Mouse (Mus musculus): ENCODE measurements around the gene Vmn1r78. TPM values are rescaled to one million over a fixed set of nuclear protein-coding genes. Genes with fewer than 3 reads are reported as not detected.
"Not testable (repeated sequence)": the region's sequence is repeated elsewhere in the genome, so short reads cannot be mapped to it uniquely, and the experiment has no call there.

Gene Vmn1r78
- polyA plus RNA-seq (2016; fragmentation: Nextera tagmentation; extraction: Ambion mirVana): not detected in 2 replicates

DNA sequence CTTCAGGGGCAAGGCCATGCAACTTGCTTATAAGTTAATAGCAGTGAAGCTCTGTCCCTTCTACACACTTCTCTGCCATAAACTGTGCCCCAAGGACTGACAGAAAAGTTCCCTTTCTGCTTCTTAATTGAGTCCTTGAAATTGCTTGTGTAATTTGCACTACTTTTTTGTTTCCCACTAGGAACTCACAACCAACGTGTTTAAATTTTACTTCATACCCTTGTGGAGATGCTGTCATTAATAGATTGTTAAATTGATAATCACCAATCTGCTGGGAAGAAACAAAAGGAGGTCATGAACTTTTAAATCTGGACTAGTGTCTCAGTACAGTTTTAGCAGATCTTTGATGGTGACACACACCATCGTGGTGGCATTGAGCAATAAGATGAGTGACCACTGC is at the start of gene Vmn1r78:
Gene Vmn1r78, plus strand, starts transcription at position 301 of the 400 bp plus-strand sequence.
- 76% methylated on average over 2 of the region's 2 CpGs for WGBS
- Histone ChIP-seq H3K9me3 (no peaks in the 10 kb centered on the region), H3K27ac (no peak within 1 kb of the TSS), H3K4me1 (replicated peaks) (no peaks in the 10 kb centered on the region), H3K36me3 (no peaks in the 10 kb centered on the region), H3K4me3 (no peak within 1 kb of the TSS), H3K27me3 (ENCODE audit: insufficient read depth, poor library complexity, severe bottlenecking) (no peaks in the 10 kb centered on the region)
- DNase-seq (ENCODE audit: low spot score): no peak

DNA sequence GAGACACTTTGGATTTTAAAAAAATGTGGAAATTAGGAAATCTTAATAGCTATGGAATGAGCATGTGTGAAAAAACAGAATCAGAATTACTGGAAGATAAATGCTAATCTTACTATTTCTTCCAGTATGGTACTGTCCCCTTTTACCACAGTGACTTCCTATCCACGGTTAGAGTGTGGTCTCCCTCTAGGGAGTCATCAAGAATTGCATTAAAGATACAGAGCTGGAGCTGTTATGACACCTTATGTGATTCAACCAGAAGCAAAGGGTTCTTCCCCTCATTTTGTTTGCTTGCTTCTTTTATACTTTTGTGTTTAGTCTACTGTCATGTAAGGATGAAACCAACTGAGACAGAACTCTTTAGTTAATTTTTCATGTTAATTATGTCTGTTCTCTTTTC is 6.4 kb downstream of the Vmn1r78 start:
- not testable (repeated sequence) for DNase-seq (ENCODE audit: low spot score); H3K4me3 ChIP-seq; H3K4me1 ChIP-seq (replicated peaks); H3K27me3 ChIP-seq (ENCODE audit: insufficient read depth, poor library complexity, severe bottlenecking); H3K27ac ChIP-seq; H3K9me3 ChIP-seq; H3K36me3 ChIP-seq
- WGBS: 55% methylated on average over 1 of the region's 1 CpGs

DNA sequence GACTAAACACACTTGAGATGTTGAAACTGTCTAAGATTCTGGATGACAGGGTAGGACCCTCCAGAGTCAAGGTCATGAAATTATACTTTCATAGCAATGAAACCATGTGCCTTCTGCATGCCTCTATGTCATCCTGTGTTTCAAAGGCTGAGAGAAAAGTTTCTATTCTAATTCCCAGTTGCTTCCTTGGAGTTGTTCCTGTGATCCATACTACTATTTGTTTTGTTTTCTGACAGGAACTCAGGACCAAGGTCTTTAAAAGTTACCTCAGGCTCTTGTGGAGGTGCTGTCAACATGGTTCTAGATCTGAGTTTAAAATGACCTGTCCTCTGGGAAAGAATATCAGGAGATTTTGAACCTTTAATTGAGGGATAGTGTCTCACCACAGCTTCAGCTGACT is 20.9 kb downstream of the Vmn1r78 start, which contains the start of gene Vmn1r79:
Gene Vmn1r79, plus strand, starts transcription at position 301 of the 400 bp plus-strand sequence.
- not testable (repeated sequence) for H3K4me3 ChIP-seq; H3K27me3 ChIP-seq (ENCODE audit: insufficient read depth, poor library complexity, severe bottlenecking); H3K9me3 ChIP-seq; H3K27ac ChIP-seq; H3K4me1 ChIP-seq (replicated peaks); DNase-seq (ENCODE audit: low spot score); H3K36me3 ChIP-seq

DNA sequence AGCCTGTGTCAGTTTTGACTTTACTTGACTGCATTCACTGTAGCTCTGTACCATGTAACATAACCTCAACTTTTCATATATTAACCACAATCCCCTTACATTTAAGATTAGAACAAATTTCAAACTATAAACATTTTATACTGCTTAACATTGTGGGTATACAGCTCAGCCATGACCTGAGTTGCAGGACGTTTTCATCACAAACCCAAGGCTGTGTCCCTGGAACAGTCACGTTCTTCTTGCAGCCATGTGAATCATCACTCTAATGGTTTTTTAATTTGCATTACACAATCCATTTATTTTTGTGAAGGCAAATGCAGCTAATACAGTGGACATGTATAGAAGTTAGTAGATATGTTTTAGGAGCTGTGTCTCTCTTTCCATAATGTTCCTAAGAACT is 22.9 kb downstream of the Vmn1r78 start:
- not testable (repeated sequence) for H3K9me3 ChIP-seq; H3K4me3 ChIP-seq; DNase-seq (ENCODE audit: low spot score); H3K27ac ChIP-seq; H3K27me3 ChIP-seq (ENCODE audit: insufficient read depth, poor library complexity, severe bottlenecking); H3K36me3 ChIP-seq; H3K4me1 ChIP-seq (replicated peaks)
- 64% methylated on average over 2 of the region's 2 CpGs for whole genome bisulfite sequencing

DNA sequence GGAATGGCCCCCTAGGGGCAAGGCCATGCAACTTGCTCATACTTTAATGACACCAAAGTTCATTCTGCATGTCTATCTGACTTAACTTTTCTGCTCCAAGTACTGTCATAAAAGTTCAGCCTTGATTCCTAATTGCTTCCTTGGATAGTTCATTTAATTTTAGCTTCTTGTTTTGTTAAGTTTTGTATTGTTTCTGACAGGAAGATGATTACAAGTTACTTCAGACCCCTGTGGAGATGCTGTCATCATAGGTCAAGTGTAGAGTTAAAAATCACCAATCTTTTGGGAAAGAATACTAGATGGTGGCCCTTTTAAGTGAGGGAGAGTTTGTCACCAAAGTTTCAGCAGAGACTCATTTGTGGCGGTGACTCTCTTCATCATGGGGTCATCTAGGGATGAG is 38.9 kb downstream of the Vmn1r78 start, which contains the start of gene Vmn1r80:
Gene Vmn1r80, plus strand, starts transcription at position 301 of the 400 bp plus-strand sequence.
- no peak for DNase-seq (ENCODE audit: low spot score)
- WGBS: 79% methylated on average over 1 of the region's 1 CpGs
- Histone ChIP-seq H3K27me3 (ENCODE audit: insufficient read depth, poor library complexity, severe bottlenecking) (no peaks in the 10 kb centered on the region), H3K9me3 (no peaks in the 10 kb centered on the region; the same call in 1 of the 2 replicates), H3K4me3 (no peak within 1 kb of the TSS), H3K36me3 (no peaks in the 10 kb centered on the region), H3K27ac (no peak within 1 kb of the TSS), H3K4me1 (replicated peaks) (no peaks in the 10 kb centered on the region)

DNA sequence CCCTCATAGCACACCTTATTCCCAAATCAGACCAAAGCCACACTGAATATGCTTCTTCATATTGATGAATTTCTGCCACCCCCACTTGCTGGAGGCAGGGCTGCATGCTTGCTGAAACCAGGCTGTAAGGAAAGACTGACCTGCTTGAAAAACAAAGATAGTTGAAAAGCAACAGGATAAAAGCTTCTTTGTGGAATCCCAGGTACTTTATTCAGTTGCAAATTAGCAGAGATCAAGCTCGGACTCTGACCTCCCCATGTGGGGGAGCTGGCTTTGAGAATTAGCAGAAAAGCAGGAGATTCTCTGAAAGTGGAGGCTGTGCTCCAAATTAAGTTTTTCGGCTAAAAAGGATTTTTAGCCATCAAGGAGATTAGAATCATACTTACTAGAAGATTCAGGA is 54.1 kb downstream of the Vmn1r78 start:
- 67% methylated on average over 2 of the region's 2 CpGs for WGBS
- no peaks in the 10 kb centered on the region for H3K27me3 ChIP-seq (ENCODE audit: insufficient read depth, poor library complexity, severe bottlenecking)
- H3K4me1 ChIP-seq (replicated peaks): no peaks in the 10 kb centered on the region
- no peak for DNase-seq (ENCODE audit: low spot score)
- H3K4me3 ChIP-seq: no peak overlapping the region
- H3K9me3 ChIP-seq: peaks cover 12% of the 10 kb centered on the region
- H3K36me3 ChIP-seq: no peaks in the 10 kb centered on the region
- no peak overlapping the region for H3K27ac ChIP-seq

Other genes with a start within 250 kb of the Vmn1r78 start
- not detected in 2 replicates for gene Vmn1r76, start 212.0 kb upstream of the Vmn1r78 start, polyA plus RNA-seq (2016; fragmentation: Nextera tagmentation; extraction: Ambion mirVana)
- not detected in 2 replicates for gene Vmn1r77, start 113.5 kb upstream of the Vmn1r78 start, polyA plus RNA-seq (2016; fragmentation: Nextera tagmentation; extraction: Ambion mirVana)
- not detected in 2 replicates for gene Vmn1r79, start 21.0 kb downstream of the Vmn1r78 start, polyA plus RNA-seq (2016; fragmentation: Nextera tagmentation; extraction: Ambion mirVana)
- not detected in 2 replicates for gene Vmn1r80, start 39.0 kb downstream of the Vmn1r78 start, polyA plus RNA-seq (2016; fragmentation: Nextera tagmentation; extraction: Ambion mirVana)
- gene Vmn1r81, start 118.0 kb downstream of the Vmn1r78 start, polyA plus RNA-seq (2016; fragmentation: Nextera tagmentation; extraction: Ambion mirVana): not detected in 2 replicates
- not detected in 2 replicates for gene Vmn1r82, start 150.2 kb downstream of the Vmn1r78 start, polyA plus RNA-seq (2016; fragmentation: Nextera tagmentation; extraction: Ambion mirVana)
- not detected in 2 replicates for gene Vmn1r83, start 179.2 kb downstream of the Vmn1r78 start, polyA plus RNA-seq (2016; fragmentation: Nextera tagmentation; extraction: Ambion mirVana)
- gene Vmn1r84, start 219.0 kb downstream of the Vmn1r78 start, polyA plus RNA-seq (2016; fragmentation: Nextera tagmentation; extraction: Ambion mirVana): not detected in 2 replicates

Measured in hindbrain, embryonic 10.5 days (tissue).